Mouse (Mus musculus) liver (tissue): ENCODE measurements around the gene Rnf181.
A peak's percentile ranks its signal among the peaks of the same experiment; 100 is the strongest.

Experiments used
- DNase-seq: peaks from one replicate; pipeline ENCODE4 v3.0.0-alpha.2; 2020; ENCODE audit warnings: mixed read lengths

Rnf181 gene

DNA sequence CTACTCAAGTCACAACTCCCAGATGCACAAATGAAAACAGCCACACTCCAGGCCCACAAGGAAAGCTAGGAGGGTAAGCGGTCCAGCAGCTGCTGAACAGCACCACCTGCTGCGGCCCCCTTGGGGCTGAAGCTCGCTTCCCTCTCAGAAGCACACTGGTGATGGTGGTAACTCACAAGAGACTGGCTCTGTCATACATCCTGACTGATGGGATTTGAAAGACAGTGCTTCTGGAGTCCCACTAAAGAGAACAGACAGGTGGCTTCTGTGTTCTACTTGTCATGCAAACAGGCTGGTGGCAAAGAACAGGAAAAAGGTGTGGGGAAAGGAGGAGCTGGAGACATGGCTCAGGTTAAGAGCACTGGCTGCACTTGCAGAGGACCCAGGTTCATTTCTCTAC is 43.8 kb downstream of the Rnf181 start:
- DNase-seq, result no peak

DNA sequence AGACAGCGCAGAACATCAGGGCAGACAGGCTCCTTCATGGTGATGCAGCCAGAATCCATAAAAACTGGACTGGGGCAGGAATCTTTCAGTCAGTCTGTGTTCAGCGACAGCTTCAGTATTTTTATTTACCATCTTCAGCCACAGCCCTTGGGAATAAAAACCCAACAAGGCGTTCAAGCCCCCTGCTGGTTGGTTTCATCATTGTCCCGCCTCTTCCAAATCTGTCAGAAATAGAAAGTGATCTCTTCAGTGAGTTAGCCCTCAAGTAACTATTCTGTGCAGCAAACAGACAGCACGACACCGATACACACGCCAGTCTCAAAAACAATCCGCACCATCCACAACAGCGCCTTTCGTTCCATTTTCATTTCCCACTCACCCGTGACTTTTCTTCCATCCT is 47.7 kb downstream of the Rnf181 start:
- peak; percentile 52 for DNase-seq

DNA sequence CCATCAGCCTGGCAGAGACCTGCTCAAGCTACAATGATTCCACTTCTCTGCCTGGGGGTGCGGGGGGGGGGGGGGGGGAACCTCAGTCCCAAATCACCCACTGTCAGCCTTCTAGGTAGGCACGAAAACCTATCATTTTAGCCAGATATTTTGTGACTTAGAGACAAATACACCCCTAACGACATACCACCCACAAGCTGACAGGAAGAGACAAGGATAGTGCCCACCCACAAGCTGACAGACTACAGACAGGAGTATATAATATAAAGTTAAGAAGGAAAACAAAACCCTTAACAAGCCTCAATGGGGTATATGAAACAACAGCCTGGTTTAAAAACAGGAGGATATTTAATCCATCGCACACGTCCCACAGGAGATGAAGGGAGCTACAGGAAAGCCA is 48.3 kb downstream of the Rnf181 start:
- peak; percentile 15 for DNase-seq

DNA sequence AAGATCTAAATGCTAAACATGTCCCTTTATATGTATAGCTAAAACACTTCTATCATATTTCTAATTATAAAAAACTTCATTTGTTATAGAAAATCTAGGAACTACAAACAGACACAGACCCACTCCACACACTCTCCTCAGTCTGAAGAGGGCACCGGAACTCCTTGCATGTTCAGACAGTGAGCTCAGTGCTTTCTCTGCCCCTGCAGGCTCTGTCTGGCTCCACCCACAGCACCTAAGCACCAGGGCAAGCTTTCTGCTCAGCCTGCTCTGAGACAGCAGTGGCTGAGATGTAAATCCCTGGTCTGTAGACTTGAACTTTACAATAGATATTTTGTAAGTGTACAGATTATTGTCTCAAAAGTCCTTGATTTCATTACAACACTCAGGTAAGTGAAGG is 50.7 kb downstream of the Rnf181 start:
- DNase-seq, result no peak

DNA sequence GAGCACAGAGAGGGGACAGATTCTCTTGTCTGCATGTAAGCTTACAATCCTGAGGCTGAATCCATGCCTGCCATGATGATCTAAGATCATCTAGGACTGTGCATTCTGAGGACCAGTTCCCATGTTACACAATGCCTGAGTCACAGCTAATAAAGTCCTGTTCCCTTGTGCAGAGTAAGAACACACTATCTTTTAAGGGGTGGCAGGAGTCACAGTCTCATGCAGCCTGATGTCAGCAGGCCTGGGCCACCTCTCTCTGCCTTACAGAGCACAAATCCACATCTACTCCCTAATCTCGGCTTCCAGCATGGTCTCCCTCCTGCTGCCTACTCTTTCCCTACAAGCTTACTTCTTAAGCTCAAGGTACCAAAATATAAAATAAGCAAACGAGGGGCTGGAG is 51.4 kb downstream of the Rnf181 start:
- DNase-seq, result no peak

DNA sequence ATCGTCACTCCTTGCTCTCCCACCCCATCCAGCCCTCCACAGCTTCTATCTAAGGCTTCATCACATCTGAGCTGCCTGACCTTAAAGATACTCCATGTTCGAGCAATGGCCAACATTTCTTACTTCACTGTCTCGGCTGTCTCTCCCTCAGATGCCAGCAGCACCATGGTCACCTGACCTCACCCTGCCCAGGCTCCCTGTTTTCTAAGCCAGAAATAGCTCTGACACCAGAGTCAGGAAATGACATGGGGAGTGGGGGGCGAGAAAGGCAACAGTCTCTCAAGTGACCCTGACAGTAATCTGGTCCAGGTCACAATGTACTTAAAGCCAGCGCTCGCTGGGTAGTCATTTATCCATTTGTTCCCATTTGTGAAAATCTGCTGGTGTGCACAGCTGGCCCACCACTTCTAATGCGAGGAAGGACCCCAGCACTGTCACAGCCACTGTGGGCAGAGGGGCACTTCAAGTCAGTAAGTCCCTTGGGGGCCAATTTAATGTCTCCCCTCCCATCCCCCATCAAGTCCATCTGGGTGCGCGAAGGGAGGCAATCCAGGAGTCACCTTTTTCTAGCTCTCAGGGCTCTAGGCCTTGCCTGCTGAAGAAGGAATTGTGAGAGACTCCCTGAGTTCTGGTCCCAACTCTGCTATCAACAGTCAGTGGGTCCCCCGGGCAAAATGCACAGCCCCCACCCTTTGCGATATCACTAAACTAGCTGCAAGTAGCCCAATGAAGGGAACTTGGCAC is 53.5 kb downstream of the Rnf181 start:
- no peak for DNase-seq

DNA sequence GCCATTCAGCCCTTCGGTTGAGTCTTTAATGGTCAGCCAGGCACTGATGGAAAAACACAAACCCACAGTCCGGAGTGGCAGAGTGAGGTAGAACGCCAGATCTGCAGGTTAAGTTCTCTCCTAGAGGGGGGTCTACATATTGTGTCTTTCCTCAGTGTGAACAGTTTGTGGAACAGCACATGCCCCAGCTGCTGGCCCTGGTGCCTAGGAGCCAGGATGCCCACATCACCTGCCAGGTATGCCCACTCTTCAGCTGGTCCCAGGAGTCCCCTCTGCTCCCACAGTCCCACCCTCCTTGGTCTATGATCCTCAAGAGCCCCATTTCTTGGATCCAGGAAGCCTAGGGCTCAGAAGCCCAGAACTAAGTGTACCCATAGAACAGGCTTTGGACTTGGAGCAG is 54.6 kb downstream of the Rnf181 start:
- no peak for DNase-seq
